Mouse (Mus musculus): ENCODE measurements around the gene Cd70.
A peak's percentile ranks its signal among the peaks of the same experiment; 100 is the strongest.

Cd70 gene

DNA sequence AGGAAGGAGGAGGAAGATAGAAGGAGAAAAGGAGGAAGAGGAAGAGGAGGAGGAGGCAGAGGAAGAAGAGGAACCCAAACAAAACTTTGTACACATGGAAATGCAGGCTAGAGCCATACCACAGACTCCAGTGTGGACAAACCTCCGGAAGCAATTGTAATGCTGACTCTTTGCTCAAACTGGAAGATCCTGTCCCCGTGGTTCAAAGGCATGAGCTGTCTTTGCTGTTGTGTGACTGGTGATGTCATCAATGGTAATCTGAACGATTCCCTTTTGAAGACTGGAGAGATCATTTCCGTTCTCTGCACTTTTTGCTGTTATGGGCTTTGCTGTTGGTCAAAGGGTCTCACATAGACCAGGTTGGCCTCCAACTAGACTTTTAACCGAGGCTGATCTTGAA lies 51.3 kb downstream of the Cd70 start:
- DNase-seq (ENCODE audit: low spot score in 2 of 2), result no peak

DNA sequence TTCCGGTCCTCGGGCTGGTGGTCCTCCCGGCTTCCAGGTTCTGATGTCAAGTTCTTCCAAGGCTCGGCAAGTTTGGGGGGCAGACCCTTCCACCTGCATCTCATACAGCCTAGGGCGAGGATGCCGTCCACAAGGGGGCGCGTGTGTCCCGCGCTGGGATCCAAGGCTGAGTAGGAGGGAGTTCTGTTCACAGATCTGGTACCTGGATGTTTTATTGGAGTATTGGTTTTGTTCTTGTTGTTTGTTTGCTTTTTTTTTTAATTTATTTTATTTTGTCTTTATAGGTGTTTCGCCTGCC lies 53.0 kb downstream of the Cd70 start:
- DNase-seq (ENCODE audit: low spot score in 2 of 2), result peak; percentile 53 to 81

Measured in frontal cortex, postnatal 14 days (tissue).